Mouse (Mus musculus) monocyte, adult 5-6 weeks (primary cell): ENCODE data around the gene 2010315B03Rik. TPM values are rescaled to one million over a fixed set of nuclear protein-coding genes. Genes with fewer than 3 reads are reported as not detected.

Experiments
- total RNA-seq: library from RNA; stranded (forward); fragments of 200-1000, 200-491, 200-594 nt; gene quantifications from 3 replicates; pipeline ENCODE4 v1.2.3, GENCODE M21; 2017

Gene 2010315B03Rik
- total RNA-seq, 1 experiment from 2014 or later: 40.9 TPM

Other genes starting within 250 kb of the 2010315B03Rik start
- 260 to 312 TPM (median 269 TPM) in 3 replicates for gene Ccr2, start 210.7 kb downstream of the 2010315B03Rik start, total RNA-seq
- 16.7 to 74.3 TPM (median 20.7 TPM) in 3 replicates for gene Ccr5, start 191.2 kb downstream of the 2010315B03Rik start, total RNA-seq
- 14.9 to 25.5 TPM (median 23.9 TPM) in 3 replicates for gene Ppp2r3d, start 164.2 kb upstream of the 2010315B03Rik start, total RNA-seq
- gene Gm21836, start 181.1 kb upstream of the 2010315B03Rik start, total RNA-seq: not detected in 3 replicates